Mouse (Mus musculus) liver, adult 2 months (tissue): ENCODE results near the gene Spta1.

ENCODE experiments used
- CTCF ChIP-seq: fragments of 200-500 bp; IDR thresholded peaks from 2 replicates; pipeline ENCODE4 v1.5.1; 2011; ENCODE audit warnings: low read depth, low read length, control low read depth
- POLR2A ChIP-seq: fragments of 200-500 bp; IDR thresholded peaks from 2 replicates; pipeline ENCODE4 v1.6.1; 2011; ENCODE audit warnings: low read length, control low read depth; ENCODE audit not compliant: insufficient read depth; ENCODE audit errors: extremely low read depth

GRCm38 (mm10) chr1:174270643-174271042 lies 98.1 kb downstream of the Spta1 start:
- no peak for TF ChIP-seq CTCF
- no peak for TF ChIP-seq POLR2A
